Mouse (Mus musculus) MEL (cell line): ENCODE data around the gene Ctnnd2. TPM values are rescaled to one million over a fixed set of nuclear protein-coding genes. Genes with fewer than 3 reads are reported as not detected.

Source experiments
- DNase-seq: peaks from one replicate; pipeline ENCODE4 v3.0.0; 2011; ENCODE audit warnings: low read depth, low spot score
- H3K27ac ChIP-seq: 2 replicates; pipeline ENCODE4 v1.5.1; 2012; ENCODE audit warnings: low read depth, mild to moderate bottlenecking, control low read depth, low read length, moderate library complexity; ENCODE audit not compliant: control insufficient read depth
- H3K27me3 ChIP-seq, 2 experiments: fragments of 150-350 bp in 1 of 2; sonication (generic) in 1 of 2; 2 replicates each; pipeline ENCODE4 v1.6.1; 2012; ENCODE audit warnings: low read length in 2 of 2, mild to moderate bottlenecking in 2 of 2, improper control_type of control experiment in 1 of 2, moderate library complexity in 1 of 2; ENCODE audit not compliant: insufficient read depth in 2 of 2, control insufficient read depth in 1 of 2
- H3K36me3 ChIP-seq, 2 experiments: 2 replicates each; pipeline ENCODE4 v1.6.1; 2012 to 2014; ENCODE audit warnings: low read length in 2 of 2, improper control_type of control experiment in 1 of 2, inconsistent platforms in 1 of 2, mild to moderate bottlenecking in 1 of 2; ENCODE audit not compliant: insufficient read depth in 2 of 2, control insufficient read depth in 1 of 2
- H3K4me1 ChIP-seq, 2 experiments: fragments of 150-350 bp in 1 of 2; sonication (generic) in 1 of 2; 2 replicates each; pipeline ENCODE4 v1.6.1; 2012; ENCODE audit warnings: low read length in 2 of 2, improper control_type of control experiment in 1 of 2, mild to moderate bottlenecking in 1 of 2; ENCODE audit not compliant: insufficient read depth in 2 of 2, control insufficient read depth in 1 of 2
- H3K4me3 ChIP-seq, 2 experiments: fragments of 150-350 bp in 1 of 2; sonication (generic) in 1 of 2; 2 replicates each; pipeline ENCODE4 v1.5.1; 2012; ENCODE audit warnings: low read depth in 2 of 2, low read length in 2 of 2, mild to moderate bottlenecking in 2 of 2, moderate library complexity in 2 of 2, control low read depth in 1 of 2, improper control_type of control experiment in 1 of 2; ENCODE audit not compliant: control insufficient read depth in 1 of 2, insufficient read depth in 1 of 2
- H3K79me2 ChIP-seq: 2 replicates; pipeline ENCODE4 v1.6.1; 2012; ENCODE audit warnings: mild to moderate bottlenecking, low read length, moderate library complexity; ENCODE audit not compliant: control insufficient read depth, poor library complexity, insufficient read depth
- H3K9ac ChIP-seq: 2 replicates; pipeline ENCODE4 v1.6.1; 2012; ENCODE audit warnings: low read depth, mild to moderate bottlenecking, control low read depth, low read length, moderate library complexity; ENCODE audit not compliant: control insufficient read depth, poor library complexity, severe bottlenecking
- H3K9me3 ChIP-seq: fragments of 150-350 bp; sonication (generic); replicated peaks from 2 replicates; pipeline ENCODE4 v1.6.1; 2012; ENCODE audit warnings: mild to moderate bottlenecking, low read length, improper control_type of control experiment, moderate library complexity; ENCODE audit not compliant: insufficient read depth
- BHLHE40 ChIP-seq: IDR thresholded peaks from 2 replicates; pipeline ENCODE4 v1.6.1; 2012; ENCODE audit warnings: low read depth, mild to moderate bottlenecking, inconsistent platforms, low read length, improper control_type of control experiment, borderline replicate concordance
- CHD1 ChIP-seq: IDR thresholded peaks from 2 replicates; pipeline ENCODE4 v1.6.1; 2012; ENCODE audit warnings: low read depth, mild to moderate bottlenecking, inconsistent platforms, low read length, improper control_type of control experiment
- CHD2 ChIP-seq: IDR thresholded peaks from 2 replicates; pipeline ENCODE4 v1.6.1; 2011; ENCODE audit warnings: low read length, improper control_type of control experiment
- E2F4 ChIP-seq: IDR thresholded peaks from 2 replicates; pipeline ENCODE4 v1.6.1; 2011; ENCODE audit warnings: low read depth, low read length, improper control_type of control experiment, borderline replicate concordance
- ELF1 ChIP-seq: IDR thresholded peaks from 2 replicates; pipeline ENCODE4 v1.6.1; 2014; ENCODE audit warnings: low read depth, mild to moderate bottlenecking, inconsistent platforms, low read length, improper control_type of control experiment, moderate library complexity
- ETS1 ChIP-seq: IDR thresholded peaks from 2 replicates; pipeline ENCODE4 v1.6.1; 2012; ENCODE audit warnings: low read depth, mild to moderate bottlenecking, inconsistent platforms, low read length, improper control_type of control experiment, moderate library complexity
- GATA1 ChIP-seq: IDR thresholded peaks from 2 replicates; pipeline ENCODE4 v1.6.1; 2011; ENCODE audit warnings: low read depth, low read length, improper control_type of control experiment
- HCFC1 ChIP-seq: IDR thresholded peaks from 2 replicates; pipeline ENCODE4 v1.6.1; 2012; ENCODE audit warnings: low read depth, mild to moderate bottlenecking, inconsistent platforms, low read length, improper control_type of control experiment, moderate library complexity
- MAFK ChIP-seq: IDR thresholded peaks from 2 replicates; pipeline ENCODE4 v1.6.1; 2011; ENCODE audit warnings: low read depth, mild to moderate bottlenecking, low read length, improper control_type of control experiment, borderline replicate concordance
- MAX ChIP-seq: IDR thresholded peaks from 2 replicates; pipeline ENCODE4 v1.6.1; 2011; ENCODE audit warnings: low read length, improper control_type of control experiment
- MEF2A ChIP-seq: IDR thresholded peaks from 2 replicates; pipeline ENCODE4 v1.6.1; 2014; ENCODE audit warnings: low read depth, mild to moderate bottlenecking, inconsistent platforms, low read length, improper control_type of control experiment; ENCODE audit not compliant: poor library complexity, insufficient replicate concordance, severe bottlenecking; ENCODE audit errors: extremely low read depth
- MYC ChIP-seq: IDR thresholded peaks from 2 replicates; pipeline ENCODE4 v1.6.1; 2011; ENCODE audit warnings: low read depth, mild to moderate bottlenecking, low read length, improper control_type of control experiment, moderate library complexity
- NELFE ChIP-seq: IDR thresholded peaks from 2 replicates; pipeline ENCODE4 v1.6.1; 2011; ENCODE audit warnings: low read depth, low read length, improper control_type of control experiment
- NRF1 ChIP-seq: IDR thresholded peaks from 2 replicates; pipeline ENCODE4 v1.6.1; 2014; ENCODE audit warnings: low read depth, mild to moderate bottlenecking, inconsistent platforms, low read length, improper control_type of control experiment, moderate library complexity; ENCODE audit not compliant: poor library complexity, insufficient read depth, severe bottlenecking
- POLR2A ChIP-seq, 2 experiments: IDR thresholded peaks; 2 replicates each; pipeline ENCODE4 v1.6.1; 2011 to 2012; ENCODE audit warnings: low read length in 2 of 2, mild to moderate bottlenecking in 2 of 2, control low read depth in 1 of 2, improper control_type of control experiment in 1 of 2, low read depth in 1 of 2, moderate library complexity in 1 of 2; ENCODE audit not compliant: control insufficient read depth in 1 of 2, insufficient read depth in 1 of 2, poor library complexity in 1 of 2
- POLR2AphosphoS2 ChIP-seq: IDR thresholded peaks from 2 replicates; pipeline ENCODE4 v1.6.1; 2011; ENCODE audit warnings: low read length, improper control_type of control experiment
- RAD21 ChIP-seq: IDR thresholded peaks from 2 replicates; pipeline ENCODE4 v1.6.1; 2011; ENCODE audit warnings: mild to moderate bottlenecking, low read depth, low read length, improper control_type of control experiment
- RCOR1 ChIP-seq: IDR thresholded peaks from 2 replicates; pipeline ENCODE4 v1.6.1; 2012; ENCODE audit warnings: low read depth, mild to moderate bottlenecking, inconsistent platforms, low read length, improper control_type of control experiment
- SIN3A ChIP-seq: IDR thresholded peaks from 2 replicates; pipeline ENCODE4 v1.6.1; 2012; ENCODE audit warnings: low read length, improper control_type of control experiment, inconsistent platforms
- TBP ChIP-seq: IDR thresholded peaks from 2 replicates; pipeline ENCODE4 v1.8.0; 2011; ENCODE audit warnings: low read depth, low read length, improper control_type of control experiment
- TCF12 ChIP-seq: IDR thresholded peaks from 2 replicates; pipeline ENCODE4 v1.6.1; 2014; ENCODE audit warnings: low read depth, mild to moderate bottlenecking, inconsistent platforms, low read length, improper control_type of control experiment, moderate library complexity
- ZC3H11A ChIP-seq: IDR thresholded peaks from 2 replicates; pipeline ENCODE4 v1.6.1; 2012; ENCODE audit warnings: low read depth, mild to moderate bottlenecking, inconsistent platforms, low read length, improper control_type of control experiment
- ZKSCAN1 ChIP-seq: IDR thresholded peaks from 2 replicates; pipeline ENCODE4 v1.6.1; 2012; ENCODE audit warnings: low read depth, mild to moderate bottlenecking, inconsistent platforms, low read length, improper control_type of control experiment, moderate library complexity
- ZMIZ1 ChIP-seq: IDR thresholded peaks from 2 replicates; pipeline ENCODE4 v1.6.1; 2012; ENCODE audit warnings: low read depth, mild to moderate bottlenecking, inconsistent platforms, low read length, improper control_type of control experiment, moderate library complexity
- ZNF384 ChIP-seq: IDR thresholded peaks from 2 replicates; pipeline ENCODE4 v1.6.1; 2012; ENCODE audit warnings: low read depth, mild to moderate bottlenecking, inconsistent platforms, low read length, improper control_type of control experiment
- polyA plus RNA-seq, 2 experiments: library from polyadenylated mRNA; stranded (reverse) in 1 of 2; unstranded in 1 of 2; fragments of >175 nt in 1 of 2; fragments of >200 nt in 1 of 2; gene quantifications; 2 replicates each; pipeline versions ENCODE4 v1.2.1 to v1.2.4; 2012; ENCODE audit warnings: low replicate concordance in 2 of 2, low read depth in 1 of 2; ENCODE audit not compliant: insufficient read length in 2 of 2, insufficient read depth in 1 of 2, missing spikeins in 1 of 2
- total RNA-seq: library from RNA; depleted of rRNA; stranded (reverse); fragments of 300-350 nt; gene quantifications from 2 replicates; pipeline ENCODE4 v1.2.3, GENCODE M21; 2012

Ctnnd2 gene
- total and polyA plus RNA-seq, 3 experiments = 0.03 TPM; not detected in 2

- Histone ChIP-seq H3K9ac (no peak overlapping the region), H3K9me3 (no peaks in the 10 kb centered on the region), H3K27ac (no peak overlapping the region), H3K27me3 (no peaks in the 10 kb centered on the region), H3K36me3 (no peaks in the 10 kb centered on the region), H3K4me1 (no peaks in the 10 kb centered on the region), H3K79me2 (no peaks in the 10 kb centered on the region), H3K4me3 (no peak overlapping the region)
- DNase-seq = no peak
- TF ChIP-seq MYC (no peak), POLR2AphosphoS2 (no peak), RAD21 (no peak), E2F4 (no peak), CHD2 (no peak), MEF2A (no peak), SIN3A (no peak), TCF12 (no peak), TBP (no peak), ETS1 (no peak), ELF1 (no peak)
Observed at GRCm38 (mm10) chr15:31022012-31022411, 849.6 kb downstream of the Ctnnd2 start.

- H3K36me3 ChIP-seq = no peaks in the 10 kb centered on the region
- TF ChIP-seq ELF1 = no peak
- no peak for TF ChIP-seq RAD21
- no peak for TF ChIP-seq BHLHE40
- no peak for TF ChIP-seq SIN3A
- no peak for TF ChIP-seq MAX
- no peak for TF ChIP-seq NRF1
- TF ChIP-seq POLR2A (IDR thresholded peaks at IDR 0.05; ENCODE audit: control insufficient read depth in 1 of 2, insufficient read depth in 1 of 2, low read depth in 1 of 2, low read length in 2 of 2, poor library complexity in 1 of 2) = no peak
- no peak for TF ChIP-seq POLR2AphosphoS2
- TF ChIP-seq CHD1 = no peak
- no peak for TF ChIP-seq TCF12
- no peak for TF ChIP-seq TBP
- TF ChIP-seq ZKSCAN1 = no peak
- TF ChIP-seq MAFK = no peak
- no peak for TF ChIP-seq ZC3H11A
- TF ChIP-seq ZNF384 = no peak
- TF ChIP-seq GATA1 = no peak
- TF ChIP-seq NELFE = no peak
- no peak for TF ChIP-seq ZMIZ1
- no peak for TF ChIP-seq RCOR1
- no peak for TF ChIP-seq HCFC1
- TF ChIP-seq, all 39 proteins: peak for 0
- Histone ChIP-seq H3K4me1 (no peaks in the 10 kb centered on the region), H3K9me3 (no peaks in the 10 kb centered on the region), H3K79me2 (no peaks in the 10 kb centered on the region), H3K4me3 (no peak overlapping the region), H3K27ac (no peak overlapping the region), H3K9ac (no peak overlapping the region), H3K27me3 (no peaks in the 10 kb centered on the region)
- DNase-seq = no peak
Observed at GRCm38 (mm10) chr15:31022497-31022896, 850.1 kb downstream of the Ctnnd2 start.
